Mouse (Mus musculus) MEL (cell line): ENCODE results near the gene Trim56.

ENCODE experiments used
- CTCF ChIP-seq, 3 experiments: IDR thresholded peaks in 2 of 3; conservative IDR thresholded peaks in 1 of 3; 2 replicates each; pipeline ENCODE4 v1.5.1; 2011 to 2012; ENCODE audit warnings: low read length in 3 of 3, low read depth in 2 of 3, mild to moderate bottlenecking in 2 of 3, improper control_type of control experiment in 1 of 3, inconsistent platforms in 1 of 3, mixed read lengths in 1 of 3, moderate library complexity in 1 of 3; ENCODE audit not compliant: control insufficient read depth in 1 of 3, insufficient read depth in 1 of 3, poor library complexity in 1 of 3, severe bottlenecking in 1 of 3
- E2F4 ChIP-seq: IDR thresholded peaks from 2 replicates; pipeline ENCODE4 v1.6.1; 2011; ENCODE audit warnings: low read depth, low read length, improper control_type of control experiment, borderline replicate concordance
- ELF1 ChIP-seq: IDR thresholded peaks from 2 replicates; pipeline ENCODE4 v1.6.1; 2014; ENCODE audit warnings: low read depth, mild to moderate bottlenecking, inconsistent platforms, low read length, improper control_type of control experiment, moderate library complexity
- NELFE ChIP-seq: IDR thresholded peaks from 2 replicates; pipeline ENCODE4 v1.6.1; 2011; ENCODE audit warnings: low read depth, low read length, improper control_type of control experiment
- POLR2A ChIP-seq, 2 experiments: IDR thresholded peaks; 2 replicates each; pipeline ENCODE4 v1.6.1; 2011 to 2012; ENCODE audit warnings: low read length in 2 of 2, mild to moderate bottlenecking in 2 of 2, control low read depth in 1 of 2, improper control_type of control experiment in 1 of 2, low read depth in 1 of 2, moderate library complexity in 1 of 2; ENCODE audit not compliant: control insufficient read depth in 1 of 2, insufficient read depth in 1 of 2, poor library complexity in 1 of 2
- POLR2AphosphoS2 ChIP-seq: IDR thresholded peaks from 2 replicates; pipeline ENCODE4 v1.6.1; 2011; ENCODE audit warnings: low read length, improper control_type of control experiment
- TBP ChIP-seq: IDR thresholded peaks from 2 replicates; pipeline ENCODE4 v1.8.0; 2011; ENCODE audit warnings: low read depth, low read length, improper control_type of control experiment
- UBTF ChIP-seq: IDR thresholded peaks from 2 replicates; pipeline ENCODE4 v1.6.1; 2012; ENCODE audit warnings: low read depth, mild to moderate bottlenecking, inconsistent platforms, low read length, improper control_type of control experiment, moderate library complexity, borderline replicate concordance; ENCODE audit not compliant: insufficient read depth

GRCm38 (mm10) chr5:137107670-137108069 is 8.3 kb downstream of the Trim56 start:
- TF ChIP-seq NELFE (no peak), CTCF (IDR thresholded peaks at IDR 0.05 in 2 of 3, conservative IDR thresholded peaks at IDR 0.05 in 1 of 3; ENCODE audit: control insufficient read depth in 1 of 3, insufficient read depth in 1 of 3, low read depth in 2 of 3, low read length in 3 of 3, poor library complexity in 1 of 3, severe bottlenecking in 1 of 3) (no peak), E2F4 (no peak), ELF1 (no peak), TBP (no peak), UBTF (no peak), POLR2A (IDR thresholded peaks at IDR 0.05; ENCODE audit: control insufficient read depth in 1 of 2, insufficient read depth in 1 of 2, low read depth in 1 of 2, low read length in 2 of 2, poor library complexity in 1 of 2) (no peak), POLR2AphosphoS2 (no peak)
